Mouse (Mus musculus) hindbrain, embryonic 12.5 days (tissue): ENCODE data around the gene H2-Q1. TPM values are rescaled to one million over a fixed set of nuclear protein-coding genes. Genes with fewer than 3 reads are reported as not detected.

Source experiments
- ATAC-seq: fragments of 200-750 bp; cut with Nextera tagmentation; 2 replicates; pipeline ENCODE4 v1.8.0; 2017; ENCODE audit warnings: moderate TSS enrichment; ENCODE audit not compliant: low FRiP score
- H3K27ac ChIP-seq: fragments of 300-500 bp; sonication (generic); 2 replicates; pipeline ENCODE4 v1.5.1; 2016; ENCODE audit warnings: mild to moderate bottlenecking
- H3K27me3 ChIP-seq: fragments of 300-500 bp; sonication (generic); 2 replicates; pipeline ENCODE4 v1.6.1; 2016; ENCODE audit warnings: mild to moderate bottlenecking
- H3K36me3 ChIP-seq: fragments of 300-500 bp; sonication (generic); 2 replicates; pipeline ENCODE4 v1.6.1; 2016; ENCODE audit warnings: mild to moderate bottlenecking
- H3K4me1 ChIP-seq: fragments of 300-500 bp; sonication (generic); 2 replicates; pipeline ENCODE4 v1.6.1; 2016
- H3K4me2 ChIP-seq: fragments of 300-500 bp; sonication (generic); replicated peaks from 2 replicates; pipeline ENCODE4 v1.6.1; 2016; ENCODE audit warnings: mild to moderate bottlenecking
- H3K4me3 ChIP-seq: fragments of 300-500 bp; sonication (generic); 2 replicates; pipeline ENCODE4 v1.5.1; 2016; ENCODE audit warnings: mild to moderate bottlenecking
- H3K9ac ChIP-seq: fragments of 300-500 bp; sonication (generic); 2 replicates; pipeline ENCODE4 v1.6.1; 2016; ENCODE audit warnings: mild to moderate bottlenecking, moderate library complexity
- H3K9me3 ChIP-seq: fragments of 300-500 bp; sonication (generic); replicated peaks from 2 replicates; pipeline ENCODE4 v1.6.1; 2016; ENCODE audit warnings: mild to moderate bottlenecking
- WGBS: fragments of 180-500 bp; shearing (Covaris S2); methylation state at CpG from one replicate; pipeline ENCODE4 v1.1.7; 2016; 5-methylcytosine and 5-hydroxymethylcytosine counted together
- polyA plus RNA-seq: library from polyadenylated mRNA; unstranded; fragments of >200 nt; fragmentation: Nextera tagmentation; extraction: Ambion mirVana; gene quantifications from 2 replicates; pipeline ENCODE4 v1.2.1, GENCODE M21; 2016

H2-Q1 gene
- polyA plus RNA-seq, 1 experiment from 2014 or later: 0.12 TPM

DNA sequence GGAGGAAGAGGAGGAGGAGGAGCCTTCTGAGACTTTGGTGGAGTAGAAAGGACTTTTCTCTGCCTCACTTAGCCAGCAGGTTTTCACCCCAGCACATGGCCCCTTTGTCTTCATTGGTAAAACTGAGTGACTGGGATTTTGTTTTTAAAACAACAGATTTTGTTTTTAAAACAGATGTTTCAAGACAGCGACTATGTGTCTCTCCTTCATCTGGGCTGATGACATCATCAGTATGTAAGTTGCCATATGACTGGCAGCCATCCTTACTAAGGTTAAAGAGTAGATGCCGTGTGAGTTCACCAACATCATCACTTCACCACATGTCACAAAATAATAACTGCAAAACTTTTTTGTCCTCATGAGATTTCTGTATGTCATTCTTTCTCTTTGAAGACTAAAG lies 33.9 kb downstream of the H2-Q1 start:
- Histone ChIP-seq H3K4me1 (peaks cover 2% of the 10 kb centered on the region), H3K27ac (no peak overlapping the region), H3K4me2 (no peak overlapping the region), H3K4me3 (no peak overlapping the region), H3K27me3 (peaks cover 11% of the 10 kb centered on the region), H3K9ac (no peak overlapping the region), H3K9me3 (no peaks in the 10 kb centered on the region), H3K36me3 (no peaks in the 10 kb centered on the region)
- ATAC-seq: no peak
- 75% methylated on average over 2 of the region's 2 CpGs for WGBS

DNA sequence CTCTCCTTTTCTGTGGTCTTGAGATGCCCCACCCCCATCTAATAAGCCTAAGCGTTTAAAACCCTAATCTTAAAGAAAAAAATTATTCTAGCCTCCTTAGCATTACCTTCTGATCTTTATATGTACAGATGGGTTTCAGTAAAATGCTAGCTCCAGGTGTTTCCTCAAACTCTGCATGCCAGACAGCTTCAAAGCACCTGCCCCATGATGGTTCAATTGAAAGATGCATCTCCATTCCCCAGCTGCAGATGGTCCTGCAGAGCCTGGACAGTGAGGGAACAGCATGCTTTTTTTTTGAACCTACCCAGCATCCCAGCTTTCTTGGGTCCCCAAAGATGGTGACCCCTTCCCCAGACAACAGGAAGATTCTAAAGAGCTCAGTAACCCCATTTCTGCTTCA lies 36.9 kb downstream of the H2-Q1 start:
- Histone ChIP-seq H3K36me3 (no peaks in the 10 kb centered on the region), H3K27me3 (peaks cover 20% of the 10 kb centered on the region), H3K4me3 (no peak overlapping the region), H3K4me2 (no peak overlapping the region), H3K4me1 (peaks cover 8% of the 10 kb centered on the region), H3K9ac (no peak overlapping the region), H3K27ac (no peak overlapping the region), H3K9me3 (no peaks in the 10 kb centered on the region)
- 33% methylated on average over 1 of the region's 1 CpGs for WGBS
- no peak for ATAC-seq

DNA sequence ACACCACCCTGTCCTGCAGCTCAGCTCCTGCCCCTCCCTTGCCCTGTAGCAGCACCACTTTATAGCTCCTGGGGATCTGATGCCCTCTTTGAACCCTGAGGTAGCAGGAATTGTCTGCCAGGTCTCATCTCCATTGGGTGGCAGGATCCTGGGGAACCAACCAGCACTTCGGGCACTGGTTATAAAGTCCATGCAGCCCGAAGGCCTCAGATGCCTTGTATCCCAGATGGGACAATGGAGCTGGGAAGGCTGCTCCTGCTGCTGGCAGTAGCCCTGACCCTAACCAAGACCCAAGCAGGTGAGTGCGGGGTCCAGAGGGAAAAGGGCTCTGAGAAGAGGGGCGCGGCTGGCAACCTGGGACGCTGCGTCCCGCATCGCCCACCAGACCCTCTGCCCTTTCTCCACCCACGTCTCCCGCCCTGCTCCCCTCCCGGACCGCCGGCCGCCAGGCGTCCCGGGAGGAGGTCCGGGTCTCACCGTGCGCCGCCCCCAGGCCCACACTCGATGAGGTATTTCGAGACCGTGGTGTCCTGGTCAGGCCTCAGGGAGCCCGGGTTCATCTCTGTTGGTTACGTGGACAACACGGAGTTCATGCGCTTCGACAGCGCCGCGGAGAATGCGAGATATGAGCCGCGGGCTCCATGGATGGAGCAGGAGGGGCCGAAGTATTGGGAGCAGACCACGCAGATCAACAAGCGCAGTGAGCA lies 38.7 kb downstream of the H2-Q1 start:
- ATAC-seq: no peak
- no peak overlapping the region for H3K27ac ChIP-seq
- WGBS: 11% methylated on average over 31 of the region's 38 CpGs
- H3K4me3 ChIP-seq: peak overlapping the region; percentile 33
- no peaks in the 10 kb centered on the region for H3K36me3 ChIP-seq
- peaks cover 20% of the 10 kb centered on the region for H3K27me3 ChIP-seq
- H3K4me1 ChIP-seq: peaks cover 8% of the 10 kb centered on the region
- H3K9ac ChIP-seq: peak overlapping the region; percentile 59
- peak overlapping the region; percentile 66 for H3K4me2 ChIP-seq
- H3K9me3 ChIP-seq: peaks cover 6% of the 10 kb centered on the region; the same call in 1 of the 2 replicates

GRCm38 (mm10) chr17:35359470-35359862 lies 39.3 kb downstream of the H2-Q1 start:
- Histone ChIP-seq H3K9me3 (peaks cover 6% of the 10 kb centered on the region; the same call in 1 of the 2 replicates), H3K4me1 (peaks cover 8% of the 10 kb centered on the region), H3K9ac (peak overlapping the region; percentile 59), H3K4me2 (peak overlapping the region; percentile 66), H3K27me3 (peaks cover 20% of the 10 kb centered on the region), H3K36me3 (no peaks in the 10 kb centered on the region), H3K27ac (no peak overlapping the region), H3K4me3 (peak overlapping the region; percentile 33)
- 14% methylated on average over 21 of the region's 21 CpGs for WGBS
- no peak for ATAC-seq

Other genes starting within 250 kb of the H2-Q1 start
- gene Ly6g6e, start 243.5 kb upstream of the H2-Q1 start, polyA plus RNA-seq: not detected in 2 replicates
- 2.1 and 2.3 TPM in 2 replicates for gene Ly6g6d, start 242.3 kb upstream of the H2-Q1 start, polyA plus RNA-seq
- 0.47 and 0.62 TPM in 2 replicates for gene Ly6g6f, start 234.8 kb upstream of the H2-Q1 start, polyA plus RNA-seq
- 78.6 and 81.1 TPM in 2 replicates for gene Abhd16a, start 231.1 kb upstream of the H2-Q1 start, polyA plus RNA-seq
- not detected in 2 replicates for gene Ly6g5c, start 212.1 kb upstream of the H2-Q1 start, polyA plus RNA-seq
- 1.4 and 1.5 TPM in 2 replicates for gene Ly6g5b, start 205.0 kb upstream of the H2-Q1 start, polyA plus RNA-seq
- 19.8 and 20.8 TPM in 2 replicates for gene Gpank1, start 198.9 kb upstream of the H2-Q1 start, polyA plus RNA-seq
- 237 and 276 TPM in 2 replicates for gene Csnk2b, start 198.4 kb upstream of the H2-Q1 start, polyA plus RNA-seq
- 7.3 and 7.7 TPM in 2 replicates for gene D17H6S53E, start 194.0 kb upstream of the H2-Q1 start, polyA plus RNA-seq
- gene Apom, start 188.4 kb upstream of the H2-Q1 start, polyA plus RNA-seq: 0.39 TPM in 1 of 2 replicates, not detected in the other
- 87.9 and 88.3 TPM in 2 replicates for gene Bag6, start 185.2 kb upstream of the H2-Q1 start, polyA plus RNA-seq
- 206 and 213 TPM in 2 replicates for gene Prrc2a, start 155.5 kb upstream of the H2-Q1 start, polyA plus RNA-seq
- gene Aif1, start 144.3 kb upstream of the H2-Q1 start, polyA plus RNA-seq: 7.8 and 7.9 TPM in 2 replicates
- gene Lst1, start 132.0 kb upstream of the H2-Q1 start, polyA plus RNA-seq: 6.1 and 6.9 TPM in 2 replicates
- gene Ltb, start 126.0 kb upstream of the H2-Q1 start, polyA plus RNA-seq: 0.54 and 0.81 TPM in 2 replicates
- 0.14 TPM in 1 of 2 replicates, not detected in the other for gene Tnf, start 118.4 kb upstream of the H2-Q1 start, polyA plus RNA-seq
- not detected in 2 replicates for gene Lta, start 115.1 kb upstream of the H2-Q1 start, polyA plus RNA-seq
- 0.62 TPM in 1 of 2 replicates, not detected in the other for gene Gm16181, start 99.6 kb upstream of the H2-Q1 start, polyA plus RNA-seq
- gene Atp6v1g2, start 86.7 kb upstream of the H2-Q1 start, polyA plus RNA-seq: 21.1 and 23.0 TPM in 2 replicates
- 12.1 and 12.2 TPM in 2 replicates for gene Nfkbil1, start 84.6 kb upstream of the H2-Q1 start, polyA plus RNA-seq
- gene Ddx39b, start 78.7 kb upstream of the H2-Q1 start, polyA plus RNA-seq: 480 and 488 TPM in 2 replicates
- 38.6 and 46.0 TPM in 2 replicates for gene H2-D1, start 57.7 kb upstream of the H2-Q1 start, polyA plus RNA-seq
- gene H2-Q2, start 21.8 kb downstream of the H2-Q1 start, polyA plus RNA-seq: 0.46 TPM in 1 of 2 replicates, not detected in the other
- 1.6 and 1.7 TPM in 2 replicates for gene H2-Q4, start 59.2 kb downstream of the H2-Q1 start, polyA plus RNA-seq
- 0.10 and 0.42 TPM in 2 replicates for gene H2-Q6, start 104.4 kb downstream of the H2-Q1 start, polyA plus RNA-seq
- gene H2-Q7, start 118.8 kb downstream of the H2-Q1 start, polyA plus RNA-seq: 3.9 and 4.7 TPM in 2 replicates
- 0.10 TPM in 1 of 2 replicates, not detected in the other for gene H2-Q10, start 149.7 kb downstream of the H2-Q1 start, polyA plus RNA-seq
- not detected in 2 replicates for gene Pou5f1, start 185.6 kb downstream of the H2-Q1 start, polyA plus RNA-seq
- 37.3 and 37.6 TPM in 2 replicates for gene Tcf19, start 196.4 kb downstream of the H2-Q1 start, polyA plus RNA-seq
- gene Cchcr1, start 196.7 kb downstream of the H2-Q1 start, polyA plus RNA-seq: 14.8 and 15.2 TPM in 2 replicates
- 1.1 and 1.2 TPM in 2 replicates for gene Psors1c2, start 212.8 kb downstream of the H2-Q1 start, polyA plus RNA-seq
- 0.08 and 0.20 TPM in 2 replicates for gene Cdsn, start 231.7 kb downstream of the H2-Q1 start, polyA plus RNA-seq
- not detected in 2 replicates for gene 2300002M23Rik, start 247.0 kb downstream of the H2-Q1 start, polyA plus RNA-seq